Mouse (Mus musculus): ENCODE measurements around the gene Wdr31. TPM values are rescaled to one million over a fixed set of nuclear protein-coding genes. Genes with fewer than 3 reads are reported as not detected.

The Wdr31 gene
- polyA plus RNA-seq, 1 experiment from 2014 or later = 2.6 TPM

GRCm38 (mm10) chr4:62494230-62494629 lies 23.5 kb upstream of the Wdr31 start:
- H3K27ac ChIP-seq (replicated peaks in 1 of 2; ENCODE audit: control insufficient read depth in 1 of 2, insufficient read depth in 1 of 2, low read depth in 2 of 2, low read length in 2 of 2) = no peak overlapping the region
- H3K4me2 ChIP-seq (ENCODE audit: low read length) = no peak overlapping the region
- H3K27me3 ChIP-seq (ENCODE audit: control insufficient read depth, insufficient read depth, low read length) = no peaks in the 10 kb centered on the region
- H3K9me3 ChIP-seq (ENCODE audit: control insufficient read depth, low read length) = no peaks in the 10 kb centered on the region
- H3K9ac ChIP-seq (ENCODE audit: low read length) = no peak overlapping the region
- no peak for ATAC-seq (ENCODE audit: insufficient number of reproducible peaks, insufficient read depth, low FRiP score, low read depth)
- H3K4me1 ChIP-seq (ENCODE audit: control insufficient read depth in 2 of 2, insufficient read depth in 2 of 2, low read length in 2 of 2) = peaks cover 0 to 3% of the 10 kb centered on the region in 2 experiments; a peak in 1 of 4 replicates
- H3K4me3 ChIP-seq (ENCODE audit: control insufficient read depth in 1 of 2, insufficient read depth in 1 of 2, low read depth in 1 of 2, low read length in 2 of 2) = no peak overlapping the region
- H3K36me3 ChIP-seq (ENCODE audit: control insufficient read depth, insufficient read depth, low read length) = peaks cover 9% of the 10 kb centered on the region
- WGBS = 56% methylated on average over 9 of the region's 9 CpGs

GRCm38 (mm10) chr4:62492682-62493081 lies 22.0 kb upstream of the Wdr31 start:
- ATAC-seq (ENCODE audit: insufficient number of reproducible peaks, insufficient read depth, low FRiP score, low read depth) = no peak
- Histone ChIP-seq H3K4me3 (ENCODE audit: control insufficient read depth in 1 of 2, insufficient read depth in 1 of 2, low read depth in 1 of 2, low read length in 2 of 2) (no peak overlapping the region), H3K36me3 (ENCODE audit: control insufficient read depth, insufficient read depth, low read length) (no peaks in the 10 kb centered on the region), H3K4me1 (ENCODE audit: control insufficient read depth in 2 of 2, insufficient read depth in 2 of 2, low read length in 2 of 2) (peaks cover 0 to 3% of the 10 kb centered on the region in 2 experiments; a peak in 1 of 4 replicates), H3K9ac (ENCODE audit: low read length) (no peak overlapping the region), H3K4me2 (ENCODE audit: low read length) (no peak overlapping the region), H3K9me3 (ENCODE audit: control insufficient read depth, low read length) (no peaks in the 10 kb centered on the region), H3K27me3 (ENCODE audit: control insufficient read depth, insufficient read depth, low read length) (no peaks in the 10 kb centered on the region), H3K27ac (replicated peaks in 1 of 2; ENCODE audit: control insufficient read depth in 1 of 2, insufficient read depth in 1 of 2, low read depth in 2 of 2, low read length in 2 of 2) (no peak overlapping the region)
- 78% methylated on average over 2 of the region's 2 CpGs for WGBS

- no peaks in the 10 kb centered on the region for H3K27me3 ChIP-seq (ENCODE audit: control insufficient read depth, insufficient read depth, low read length)
- no peak overlapping the region for H3K27ac ChIP-seq (replicated peaks in 1 of 2; ENCODE audit: control insufficient read depth in 1 of 2, insufficient read depth in 1 of 2, low read depth in 2 of 2, low read length in 2 of 2)
- no peaks in the 10 kb centered on the region; a peak in 1 of 4 replicates for H3K4me1 ChIP-seq (ENCODE audit: control insufficient read depth in 2 of 2, insufficient read depth in 2 of 2, low read length in 2 of 2)
- no peak overlapping the region for H3K9ac ChIP-seq (ENCODE audit: low read length)
- no peak overlapping the region for H3K4me3 ChIP-seq (ENCODE audit: control insufficient read depth in 1 of 2, insufficient read depth in 1 of 2, low read depth in 1 of 2, low read length in 2 of 2)
- no peak overlapping the region for H3K4me2 ChIP-seq (ENCODE audit: low read length)
- WGBS = 89% methylated on average over 2 of the region's 2 CpGs
- H3K36me3 ChIP-seq (ENCODE audit: control insufficient read depth, insufficient read depth, low read length) = no peaks in the 10 kb centered on the region
- H3K9me3 ChIP-seq (ENCODE audit: control insufficient read depth, low read length) = no peaks in the 10 kb centered on the region
- ATAC-seq (ENCODE audit: insufficient number of reproducible peaks, insufficient read depth, low FRiP score, low read depth) = no peak
Measured at GRCm38 (mm10) chr4:62487914-62488313, 17.2 kb upstream of the Wdr31 start.

- Histone ChIP-seq H3K9ac (ENCODE audit: low read length) (no peak overlapping the region), H3K27ac (replicated peaks in 1 of 2; ENCODE audit: control insufficient read depth in 1 of 2, insufficient read depth in 1 of 2, low read depth in 2 of 2, low read length in 2 of 2) (no peak overlapping the region), H3K4me3 (ENCODE audit: control insufficient read depth in 1 of 2, insufficient read depth in 1 of 2, low read depth in 1 of 2, low read length in 2 of 2) (no peak overlapping the region), H3K4me2 (ENCODE audit: low read length) (no peak overlapping the region), H3K27me3 (ENCODE audit: control insufficient read depth, insufficient read depth, low read length) (no peaks in the 10 kb centered on the region), H3K9me3 (ENCODE audit: control insufficient read depth, low read length) (no peaks in the 10 kb centered on the region), H3K4me1 (ENCODE audit: control insufficient read depth in 2 of 2, insufficient read depth in 2 of 2, low read length in 2 of 2) (no peaks in the 10 kb centered on the region; a peak in 1 of 4 replicates), H3K36me3 (ENCODE audit: control insufficient read depth, insufficient read depth, low read length) (no peaks in the 10 kb centered on the region)
- 88% methylated on average over 5 of the region's 5 CpGs for WGBS
- ATAC-seq (ENCODE audit: insufficient number of reproducible peaks, insufficient read depth, low FRiP score, low read depth) = no peak
Measured at GRCm38 (mm10) chr4:62487172-62487571, 16.5 kb upstream of the Wdr31 start.

GRCm38 (mm10) chr4:62486162-62486696 lies 15.5 kb upstream of the Wdr31 start:
- Histone ChIP-seq H3K36me3 (ENCODE audit: control insufficient read depth, insufficient read depth, low read length) (no peaks in the 10 kb centered on the region), H3K9me3 (ENCODE audit: control insufficient read depth, low read length) (no peaks in the 10 kb centered on the region), H3K4me1 (ENCODE audit: control insufficient read depth in 2 of 2, insufficient read depth in 2 of 2, low read length in 2 of 2) (no peaks in the 10 kb centered on the region; a peak in 1 of 4 replicates), H3K27me3 (ENCODE audit: control insufficient read depth, insufficient read depth, low read length) (no peaks in the 10 kb centered on the region), H3K27ac (replicated peaks in 1 of 2; ENCODE audit: control insufficient read depth in 1 of 2, insufficient read depth in 1 of 2, low read depth in 2 of 2, low read length in 2 of 2) (no peak overlapping the region), H3K4me2 (ENCODE audit: low read length) (no peak overlapping the region), H3K9ac (ENCODE audit: low read length) (no peak overlapping the region), H3K4me3 (ENCODE audit: control insufficient read depth in 1 of 2, insufficient read depth in 1 of 2, low read depth in 1 of 2, low read length in 2 of 2) (no peak overlapping the region)
- ATAC-seq (ENCODE audit: insufficient number of reproducible peaks, insufficient read depth, low FRiP score, low read depth) = no peak
- WGBS = 86% methylated on average over 15 of the region's 15 CpGs

GRCm38 (mm10) chr4:62485450-62486161 lies 14.9 kb upstream of the Wdr31 start:
- no peaks in the 10 kb centered on the region; a peak in 1 of 4 replicates for H3K4me1 ChIP-seq (ENCODE audit: control insufficient read depth in 2 of 2, insufficient read depth in 2 of 2, low read length in 2 of 2)
- H3K27me3 ChIP-seq (ENCODE audit: control insufficient read depth, insufficient read depth, low read length) = no peaks in the 10 kb centered on the region
- H3K4me2 ChIP-seq (ENCODE audit: low read length) = no peak overlapping the region
- 71% methylated on average over 8 of the region's 8 CpGs for WGBS
- H3K9ac ChIP-seq (ENCODE audit: low read length) = no peak overlapping the region
- no peaks in the 10 kb centered on the region for H3K36me3 ChIP-seq (ENCODE audit: control insufficient read depth, insufficient read depth, low read length)
- no peak for ATAC-seq (ENCODE audit: insufficient number of reproducible peaks, insufficient read depth, low FRiP score, low read depth)
- no peaks in the 10 kb centered on the region for H3K9me3 ChIP-seq (ENCODE audit: control insufficient read depth, low read length)
- H3K27ac ChIP-seq (replicated peaks in 1 of 2; ENCODE audit: control insufficient read depth in 1 of 2, insufficient read depth in 1 of 2, low read depth in 2 of 2, low read length in 2 of 2) = no peak overlapping the region
- H3K4me3 ChIP-seq (ENCODE audit: control insufficient read depth in 1 of 2, insufficient read depth in 1 of 2, low read depth in 1 of 2, low read length in 2 of 2) = no peak overlapping the region

GRCm38 (mm10) chr4:62484928-62485327 lies 14.2 kb upstream of the Wdr31 start:
- 76% methylated on average over 3 of the region's 3 CpGs for WGBS
- Histone ChIP-seq H3K4me2 (ENCODE audit: low read length) (no peak overlapping the region), H3K36me3 (ENCODE audit: control insufficient read depth, insufficient read depth, low read length) (no peaks in the 10 kb centered on the region), H3K27ac (replicated peaks in 1 of 2; ENCODE audit: control insufficient read depth in 1 of 2, insufficient read depth in 1 of 2, low read depth in 2 of 2, low read length in 2 of 2) (no peak overlapping the region), H3K4me3 (ENCODE audit: control insufficient read depth in 1 of 2, insufficient read depth in 1 of 2, low read depth in 1 of 2, low read length in 2 of 2) (no peak overlapping the region), H3K9ac (ENCODE audit: low read length) (no peak overlapping the region), H3K4me1 (ENCODE audit: control insufficient read depth in 2 of 2, insufficient read depth in 2 of 2, low read length in 2 of 2) (peaks cover 0 to under 1% of the 10 kb centered on the region in 2 experiments; a peak in 2 of 4 replicates), H3K9me3 (ENCODE audit: control insufficient read depth, low read length) (no peaks in the 10 kb centered on the region), H3K27me3 (ENCODE audit: control insufficient read depth, insufficient read depth, low read length) (no peaks in the 10 kb centered on the region)
- ATAC-seq (ENCODE audit: insufficient number of reproducible peaks, insufficient read depth, low FRiP score, low read depth) = no peak

Data from heart, embryonic 14.5 days (tissue).